Mouse (Mus musculus) lung, adult 2 months (tissue): ENCODE results near the gene Sfxn2.

ENCODE experiments used
- CTCF ChIP-seq: fragments of 200-500 bp; IDR thresholded peaks from 2 replicates; pipeline ENCODE4 v1.5.1; 2011; ENCODE audit warnings: mild to moderate bottlenecking, low read length, control low read depth; ENCODE audit not compliant: insufficient read depth
- POLR2A ChIP-seq: fragments of 200-500 bp; IDR thresholded peaks from 2 replicates; pipeline ENCODE4 v1.6.1; 2011; ENCODE audit warnings: low read depth, mild to moderate bottlenecking, control low read depth, low read length, borderline replicate concordance; ENCODE audit errors: extremely low read depth

GRCm38 (mm10) chr19:46562132-46562531 lies 11.0 kb upstream of the Sfxn2 start:
- TF ChIP-seq CTCF, result peak; percentile 78
- TF ChIP-seq POLR2A, result no peak
